Mouse (Mus musculus) CH12.LX (cell line): Measurements from ENCODE around the gene Rpp38.

ENCODE experiments used
- CHD2 ChIP-seq: IDR thresholded peaks from 2 replicates; pipeline ENCODE4 v1.6.1; 2011; ENCODE audit warnings: low read length, improper control_type of control experiment
- CTCF ChIP-seq, 2 experiments: IDR thresholded peaks in 1 of 2; conservative IDR thresholded peaks in 1 of 2; 2 replicates each; pipeline ENCODE4 v1.5.1; 2011 to 2012; ENCODE audit warnings: low read depth in 2 of 2, low read length in 2 of 2, improper control_type of control experiment in 1 of 2, inconsistent platforms in 1 of 2, mild to moderate bottlenecking in 1 of 2, moderate library complexity in 1 of 2
- E2F4 ChIP-seq: IDR thresholded peaks from 2 replicates; pipeline ENCODE4 v1.6.1; 2011; ENCODE audit warnings: low read depth, low read length, improper control_type of control experiment; ENCODE audit not compliant: insufficient replicate concordance
- EP300 ChIP-seq: IDR thresholded peaks from 2 replicates; pipeline ENCODE4 v1.6.1; 2011; ENCODE audit warnings: low read length, improper control_type of control experiment
- ETS1 ChIP-seq: conservative IDR thresholded peaks from 2 replicates; pipeline ENCODE4 v1.6.1; 2012; ENCODE audit warnings: low read depth, mild to moderate bottlenecking, inconsistent platforms, low read length, improper control_type of control experiment, moderate library complexity
- GABPA ChIP-seq: IDR thresholded peaks from 2 replicates; pipeline ENCODE4 v1.6.1; 2012; ENCODE audit warnings: low read depth, low read length, improper control_type of control experiment, inconsistent platforms; ENCODE audit not compliant: insufficient replicate concordance
- IRF4 ChIP-seq: IDR thresholded peaks from 2 replicates; pipeline ENCODE4 v1.6.1; 2014; ENCODE audit warnings: low read depth, mild to moderate bottlenecking, inconsistent platforms, low read length, improper control_type of control experiment
- JUND ChIP-seq: conservative IDR thresholded peaks from 2 replicates; pipeline ENCODE4 v1.6.1; 2011; ENCODE audit warnings: low read depth, low read length, improper control_type of control experiment
- MAX ChIP-seq: IDR thresholded peaks from 2 replicates; pipeline ENCODE4 v1.6.1; 2011; ENCODE audit warnings: low read length, improper control_type of control experiment
- MYC ChIP-seq: IDR thresholded peaks from 2 replicates; pipeline ENCODE4 v1.6.1; 2011; ENCODE audit warnings: low read depth, mild to moderate bottlenecking, improper control_type of control experiment, low read length
- POLR2A ChIP-seq: IDR thresholded peaks from 2 replicates; pipeline ENCODE4 v1.6.1; 2011; ENCODE audit warnings: low read depth, mild to moderate bottlenecking, improper control_type of control experiment, low read length
- RCOR1 ChIP-seq: conservative IDR thresholded peaks from 2 replicates; pipeline ENCODE4 v1.6.1; 2012; ENCODE audit warnings: low read depth, mild to moderate bottlenecking, inconsistent platforms, low read length, improper control_type of control experiment
- SMC3 ChIP-seq: IDR thresholded peaks from 2 replicates; pipeline ENCODE4 v1.6.1; 2011; ENCODE audit warnings: low read depth, low read length, improper control_type of control experiment
- UBTF ChIP-seq: IDR thresholded peaks from 2 replicates; pipeline ENCODE4 v1.6.1; 2012; ENCODE audit warnings: low read depth, mild to moderate bottlenecking, inconsistent platforms, low read length, improper control_type of control experiment, moderate library complexity

DNA sequence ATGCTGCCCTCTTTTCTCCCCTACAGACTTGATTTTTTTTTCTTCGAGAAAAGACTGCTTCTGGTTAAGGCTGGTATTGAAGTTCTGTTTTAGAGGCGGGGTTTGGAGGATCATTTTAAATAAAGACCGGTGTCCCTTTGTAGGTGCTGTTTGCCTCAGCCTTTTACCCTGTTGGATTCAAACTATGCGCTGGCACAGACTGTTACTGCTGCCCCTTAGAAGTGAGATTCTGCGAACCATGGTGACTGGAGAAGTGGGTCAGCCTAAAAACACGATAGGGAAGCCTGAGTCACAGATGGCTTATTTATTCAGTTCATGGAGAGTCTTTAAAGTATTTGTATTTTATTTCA lies 47.3 kb downstream of the Rpp38 start:
- TF ChIP-seq CTCF (conservative IDR thresholded peaks at IDR 0.05 in 1 of 2, IDR thresholded peaks at IDR 0.05 in 1 of 2; ENCODE audit: low read depth in 2 of 2, low read length in 2 of 2) (no peak), POLR2A (no peak), EP300 (no peak), JUND (no peak), E2F4 (no peak), IRF4 (no peak), RCOR1 (no peak), CHD2 (no peak), SMC3 (no peak), MAX (no peak), GABPA (no peak), ETS1 (no peak), UBTF (no peak), MYC (no peak)
